ENCODE assay signal across 17 mouse cellular contexts in the genomic region with DNA sequence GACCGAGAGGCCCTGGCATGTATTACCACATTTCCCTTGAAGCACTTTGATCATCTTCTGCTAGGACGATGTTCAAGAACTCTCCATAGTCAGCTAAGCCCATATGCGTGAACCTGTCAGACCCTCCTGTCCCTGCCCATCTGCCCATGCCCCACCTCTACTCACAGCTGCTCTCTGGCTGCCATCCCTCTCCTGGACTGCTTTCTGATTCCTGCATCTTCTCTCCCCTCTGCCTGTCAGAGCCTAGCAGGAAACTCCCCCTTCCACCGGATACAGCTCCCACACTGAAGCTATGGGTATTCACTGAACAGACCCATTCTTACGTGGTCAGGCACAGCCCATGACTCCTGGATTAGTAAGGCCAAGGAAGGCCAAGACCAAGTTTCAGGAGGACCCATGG.
A peak's percentile ranks its signal among the peaks of the same experiment; 100 is the strongest.
DNase-seq lines count a peak whose midpoint lies in the region; ATAC-seq and TF ChIP-seq lines count a peak whose summit lies in the region.
"Had no signal": no experiment of that assay in that cellular context is flagged by ENCODE, and none has a peak within 500 bp of the region (broad histone marks: within the 10 kb centered on the region; RNA-seq: fewer than 3 reads in every experiment).

No protein-coding gene starts in this region.

- no peaks in the 10 kb centered on the region for H3K9me3 ChIP-seq in heart, embryonic 10.5 days
- H3K9me3 ChIP-seq in hindbrain, embryonic 13.5 days: no peaks in the 10 kb centered on the region
- H3K9me3 ChIP-seq in hindbrain, embryonic 12.5 days (replicated peaks): no peaks in the 10 kb centered on the region
- H3K9me3 ChIP-seq in lung, embryonic 16.5 days (ENCODE audit: control insufficient read depth, low read length): no peaks in the 10 kb centered on the region
- no peaks in the 10 kb centered on the region for H3K9me3 ChIP-seq in stomach, postnatal 0 days (ENCODE audit: control insufficient read depth, low read length)
- H3K9me3 ChIP-seq: hindbrain, embryonic 15.5 days; limb, embryonic 12.5 days; liver, embryonic 13.5 days had no signal

- ATAC-seq in hindbrain, embryonic 13.5 days (ENCODE audit: low FRiP score): peak; percentile 21; the same call in 1 of the 2 replicates
- no peak for ATAC-seq in hindbrain, embryonic 12.5 days (ENCODE audit: low FRiP score)
- ATAC-seq in lung, embryonic 16.5 days (ENCODE audit: low read depth): peak; percentile 20; the same call in 1 of the 2 replicates
- no peak for ATAC-seq in stomach, postnatal 0 days (ENCODE audit: low FRiP score, low TSS enrichment)

- TF ChIP-seq CTCF in stomach, postnatal 0 days (IDR thresholded peaks at IDR 0.05; ENCODE audit: low read depth): no peak

- H3K4me2 ChIP-seq in hindbrain, embryonic 13.5 days: no peak overlapping the region
- no peak overlapping the region for H3K4me2 ChIP-seq in hindbrain, embryonic 12.5 days (replicated peaks)
- H3K4me2 ChIP-seq in lung, embryonic 16.5 days (ENCODE audit: low read depth, low read length): no peak overlapping the region
- H3K4me2 ChIP-seq in stomach, postnatal 0 days (replicated peaks; ENCODE audit: low read depth): no peak overlapping the region
- H3K4me2 ChIP-seq: hindbrain, embryonic 15.5 days; limb, embryonic 12.5 days; liver, embryonic 13.5 days had no signal

- intact Hi-C loops in heart, postnatal 14 days (cut with DNase I): loop anchor here (10.0 kb wide), 1 partner anchor 219 kb away; no protein-coding TSS in a partner anchor

- peaks cover 16% of the 10 kb centered on the region for H3K4me1 ChIP-seq in heart, embryonic 10.5 days
- peaks cover 5% of the 10 kb centered on the region; the same call in 1 of the 2 replicates for H3K4me1 ChIP-seq in hindbrain, embryonic 13.5 days (replicated peaks)
- H3K4me1 ChIP-seq in hindbrain, embryonic 12.5 days: peaks cover 6% of the 10 kb centered on the region; the same call in 1 of the 2 replicates
- H3K4me1 ChIP-seq in lung, embryonic 16.5 days (replicated peaks; ENCODE audit: control insufficient read depth, insufficient read depth, low read length): peaks cover 13% of the 10 kb centered on the region; the same call in 1 of the 2 replicates
- no peaks in the 10 kb centered on the region for H3K4me1 ChIP-seq in stomach, postnatal 0 days (replicated peaks; ENCODE audit: control insufficient read depth, insufficient read depth)
- H3K4me1 ChIP-seq: hindbrain, embryonic 15.5 days; liver, embryonic 13.5 days; megakaryocyte, embryonic 14.5 days had no signal

- TF ChIP-seq EP300 in stomach, postnatal 0 days (optimal IDR thresholded peaks at IDR 0.05): no peak

- no peak overlapping the region for H3K9ac ChIP-seq in hindbrain, embryonic 13.5 days
- no peak overlapping the region for H3K9ac ChIP-seq in hindbrain, embryonic 12.5 days
- H3K9ac ChIP-seq in lung, embryonic 16.5 days (ENCODE audit: low read length): no peak overlapping the region
- H3K9ac ChIP-seq in stomach, postnatal 0 days (ENCODE audit: low read length): no peak overlapping the region
- H3K9ac ChIP-seq: hindbrain, embryonic 15.5 days; limb, embryonic 12.5 days; liver, embryonic 13.5 days had no signal

- H3K27ac ChIP-seq in heart, embryonic 10.5 days: peak overlapping the region; percentile 31; the same call in 1 of the 2 replicates
- no peak overlapping the region for H3K27ac ChIP-seq in hindbrain, embryonic 13.5 days
- no peak overlapping the region for H3K27ac ChIP-seq in hindbrain, embryonic 12.5 days
- no peak overlapping the region for H3K27ac ChIP-seq in lung, embryonic 16.5 days (ENCODE audit: low read length)
- 0 out of 2 replicates have a peak overlapping the region, but pooled peaks have one; percentile 30 for H3K27ac ChIP-seq in stomach, postnatal 0 days (replicated peaks)
- H3K27ac ChIP-seq: hindbrain, embryonic 15.5 days; limb, embryonic 12.5 days; liver, embryonic 13.5 days had no signal

- 69% methylated on average over 5 of the region's 5 CpGs for WGBS in heart, embryonic 10.5 days
- 74% methylated on average over 5 of the region's 5 CpGs for WGBS in hindbrain, embryonic 13.5 days
- 66% methylated on average over 5 of the region's 5 CpGs for WGBS in hindbrain, embryonic 12.5 days
- WGBS in lung, embryonic 16.5 days: 59% methylated on average over 5 of the region's 5 CpGs
- WGBS in stomach, postnatal 0 days: 53% methylated on average over 5 of the region's 5 CpGs

- no peaks in the 10 kb centered on the region for H3K27me3 ChIP-seq in heart, embryonic 10.5 days (ENCODE audit: insufficient read depth, poor library complexity, severe bottlenecking)
- H3K27me3 ChIP-seq in hindbrain, embryonic 13.5 days: no peaks in the 10 kb centered on the region
- H3K27me3 ChIP-seq in hindbrain, embryonic 12.5 days: no peaks in the 10 kb centered on the region
- H3K27me3 ChIP-seq in lung, embryonic 16.5 days (ENCODE audit: control insufficient read depth, insufficient read depth, low read depth, low read length): no peaks in the 10 kb centered on the region
- H3K27me3 ChIP-seq in stomach, postnatal 0 days (ENCODE audit: control insufficient read depth, insufficient read depth, low read length): no peaks in the 10 kb centered on the region
- H3K27me3 ChIP-seq: hindbrain, embryonic 15.5 days; limb, embryonic 12.5 days; liver, embryonic 13.5 days; megakaryocyte, embryonic 14.5 days had no signal

- no peak overlapping the region for H3K4me3 ChIP-seq in heart, embryonic 10.5 days
- H3K4me3 ChIP-seq in hindbrain, embryonic 13.5 days: no peak overlapping the region
- H3K4me3 ChIP-seq in hindbrain, embryonic 12.5 days: no peak overlapping the region
- H3K4me3 ChIP-seq in lung, embryonic 16.5 days (ENCODE audit: low read length): no peak overlapping the region
- no peak overlapping the region for H3K4me3 ChIP-seq in stomach, postnatal 0 days (ENCODE audit: low read depth, low read length)
- H3K4me3 ChIP-seq: hindbrain, embryonic 15.5 days; limb, embryonic 12.5 days; liver, embryonic 13.5 days; megakaryocyte, embryonic 14.5 days had no signal

- DNase-seq in heart, embryonic 10.5 days (ENCODE audit: low spot score): no peak
- no peak for DNase-seq in heart, postnatal 14 days
- no peak for DNase-seq in lung, postnatal 10 days
- DNase-seq in stomach, postnatal 0 days (ENCODE audit: low spot score): no peak
- DNase-seq in adrenal gland, adult 2 months: no peak
- DNase-seq: cerebellum, adult 8-10 months; gastrocnemius, postnatal 25 days; kidney, postnatal 36 days; layer of hippocampus, adult 9-11 months; liver, embryonic 13.5 days; thymus, adult 18-20 months had no signal

- no peaks in the 10 kb centered on the region for H3K36me3 ChIP-seq in heart, embryonic 10.5 days
- no peaks in the 10 kb centered on the region for H3K36me3 ChIP-seq in hindbrain, embryonic 13.5 days
- no peaks in the 10 kb centered on the region for H3K36me3 ChIP-seq in hindbrain, embryonic 12.5 days
- H3K36me3 ChIP-seq in lung, embryonic 16.5 days (ENCODE audit: control insufficient read depth, insufficient read depth, low read length): no peaks in the 10 kb centered on the region
- H3K36me3 ChIP-seq in stomach, postnatal 0 days (ENCODE audit: control insufficient read depth, insufficient read depth, low read length): no peaks in the 10 kb centered on the region
- H3K36me3 ChIP-seq: hindbrain, embryonic 15.5 days; limb, embryonic 12.5 days; liver, embryonic 13.5 days had no signal

Comparison
In these comparisons a context has a peak if more than half of its experiments do, and no peak if none do; other contexts are left out.
1. ATAC-seq: peak in hindbrain, embryonic 13.5 days (single experiment) and lung, embryonic 16.5 days (single experiment); none in hindbrain, embryonic 12.5 days (single experiment) and stomach, postnatal 0 days (single experiment).
2. H3K27ac ChIP-seq: peak in heart, embryonic 10.5 days (single experiment) and stomach, postnatal 0 days (single experiment); none in hindbrain, embryonic 13.5 days (single experiment), hindbrain, embryonic 12.5 days (single experiment) and lung, embryonic 16.5 days (single experiment).